Mouse (Mus musculus) c-Kit-negative CD71-positive TER-119-positive erythroid progenitor cells, embryonic 14.5 days (primary cell): ENCODE data around the gene Gucy2c.

Experiments
- DNase-seq: peaks from one replicate; pipeline ENCODE4 v3.0.0-alpha.2; 2013; ENCODE audit warnings: low read depth, low spot score

Gucy2c gene

DNA sequence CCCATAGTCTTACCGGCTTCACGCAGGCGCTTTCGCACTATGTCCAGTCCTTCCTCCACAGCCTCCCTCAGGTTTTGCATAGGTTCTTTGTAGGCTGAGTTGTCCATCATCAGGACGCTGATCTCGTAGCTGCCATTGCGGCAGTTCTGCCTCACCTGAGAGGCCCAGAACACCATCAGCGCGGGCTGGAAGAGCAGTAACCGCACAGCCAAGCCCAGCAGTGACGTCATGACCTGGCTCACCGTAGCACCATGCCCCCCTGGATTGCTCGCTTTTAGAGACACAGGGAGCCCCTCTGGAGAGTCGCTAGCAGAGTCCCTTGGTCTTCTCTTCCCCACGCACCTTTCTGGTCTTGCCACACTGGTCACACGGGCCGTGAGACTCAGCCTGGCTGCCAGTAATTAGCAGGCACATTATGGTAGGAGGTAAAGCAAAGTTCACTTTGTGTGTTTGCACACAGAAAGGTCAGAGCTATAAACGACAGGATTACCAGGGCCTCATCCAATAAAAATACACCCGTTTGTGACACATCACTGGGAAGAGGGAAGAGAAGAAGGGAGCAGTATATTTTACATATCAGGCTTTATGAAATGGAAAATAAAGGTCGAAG lies at the start of gene Gucy2c:
Gucy2c (minus strand) TSS at position 389 of the 610 bp plus-strand sequence.
- DNase-seq, result no peak

DNA sequence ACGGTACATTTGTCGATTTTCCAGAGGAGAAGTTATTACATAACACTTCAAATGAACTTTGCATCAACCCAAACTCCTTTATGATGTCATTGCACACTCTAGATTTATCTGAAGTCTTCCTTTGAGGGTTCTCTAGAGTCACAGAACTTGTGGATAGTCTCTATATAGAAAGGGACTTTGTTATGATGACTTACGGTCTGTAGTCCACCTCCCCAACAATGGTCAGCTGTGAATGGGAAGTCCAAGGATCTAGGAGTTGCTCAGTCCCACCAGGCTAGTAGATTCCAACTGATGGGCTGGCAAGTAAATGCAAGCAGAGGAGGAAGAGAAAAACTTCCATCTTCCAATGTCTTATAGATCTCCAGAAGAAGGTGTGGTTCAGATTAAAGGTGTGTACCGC lies 47.1 kb upstream of the Gucy2c start:
- no peak for DNase-seq

DNA sequence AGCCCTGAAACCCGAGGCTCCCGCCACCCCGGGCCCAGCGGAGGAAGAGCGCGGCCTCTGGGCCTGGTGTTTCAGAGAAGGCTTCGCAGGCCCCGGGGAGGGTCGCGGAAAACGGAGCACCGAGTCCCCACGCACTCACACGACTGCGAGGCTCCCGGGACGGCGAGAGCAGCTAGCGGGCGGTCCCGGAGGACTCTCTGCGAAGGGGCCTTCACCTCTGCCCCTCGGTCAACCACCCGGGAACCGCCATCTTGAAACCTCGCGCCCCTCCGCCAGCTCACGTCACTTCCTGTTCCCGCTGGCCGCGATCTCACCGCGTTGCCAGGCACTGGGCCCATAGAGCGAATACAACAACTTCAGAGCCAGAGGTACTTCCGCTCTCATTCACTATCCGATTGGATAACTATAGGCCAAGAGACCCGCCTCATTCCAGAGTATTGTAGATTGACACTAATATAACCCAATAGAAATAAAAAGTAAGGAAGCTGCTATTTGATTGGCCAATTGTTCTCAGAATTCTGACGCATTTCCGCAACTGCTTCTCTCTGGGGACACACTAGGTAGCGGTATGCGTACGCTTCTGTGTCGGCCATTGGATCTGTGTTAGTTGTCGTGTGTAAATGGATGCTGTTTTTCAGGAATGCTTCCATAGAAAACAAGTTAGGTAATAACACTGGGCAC lies 46.5 kb upstream of the Gucy2c start, which contains the start of gene Wbp11:
Wbp11 (minus strand) TSS at position 353 of the 681 bp plus-strand sequence.
- peak; percentile 94 for DNase-seq

DNA sequence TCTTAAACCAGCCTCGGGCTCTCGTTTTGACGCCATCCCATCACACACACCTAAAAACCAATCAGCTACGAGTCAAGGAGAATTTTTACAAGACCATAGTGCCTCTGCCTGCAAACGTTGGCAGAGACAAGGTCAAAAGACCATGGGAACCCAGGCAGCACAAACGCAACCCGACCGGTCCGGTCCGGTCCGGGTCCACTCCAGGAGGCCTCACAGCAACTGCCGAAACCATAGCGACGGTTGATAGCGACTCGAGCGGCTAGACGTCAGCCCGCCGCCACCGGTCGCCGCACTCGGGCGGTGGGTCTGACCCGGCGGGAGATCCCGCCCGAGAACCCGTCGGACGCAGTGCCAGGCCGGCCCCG lies 45.9 kb upstream of the Gucy2c start, which contains the start of gene BC049715:
BC049715 (plus strand) TSS at position 111 of the 365 bp plus-strand sequence.
- peak; percentile 37 for DNase-seq

DNA sequence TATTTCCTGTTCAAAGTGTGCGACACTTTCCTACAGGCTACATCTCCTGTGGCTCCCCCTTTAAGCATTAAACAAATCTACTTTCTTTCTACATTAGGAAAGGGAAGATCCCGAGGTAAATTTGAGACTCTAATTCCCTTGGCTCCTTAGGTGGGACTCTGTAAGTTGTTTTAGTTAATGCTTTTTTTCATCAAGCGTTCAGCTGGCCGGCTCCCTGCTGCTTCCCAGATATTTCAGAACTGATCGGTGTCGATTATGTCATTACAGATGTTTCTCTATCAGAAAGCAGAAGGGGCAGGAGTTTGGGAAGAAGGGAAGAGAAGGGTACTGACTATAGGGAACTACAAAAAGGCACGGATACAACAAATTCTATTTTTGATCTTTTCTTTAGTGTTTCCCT lies 45.6 kb upstream of the Gucy2c start:
- no peak for DNase-seq

DNA sequence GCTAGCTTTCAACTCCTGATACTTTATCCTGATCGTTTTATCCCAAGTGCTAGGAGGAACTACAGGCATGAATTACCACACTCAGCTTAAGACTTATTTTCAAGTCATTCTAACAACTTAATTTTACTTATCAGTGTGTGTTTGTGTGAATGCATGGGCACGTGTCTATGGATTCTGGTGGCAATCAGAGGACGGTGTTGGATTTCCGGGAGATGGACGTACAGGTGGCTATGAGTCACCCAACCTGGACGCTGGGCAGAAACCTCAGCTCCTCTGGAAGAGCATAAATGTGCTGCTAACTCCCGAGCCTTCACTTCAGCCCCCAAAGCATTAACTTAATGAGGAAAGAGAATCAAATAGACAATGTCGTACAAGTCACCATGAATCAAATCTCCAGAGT lies 43.4 kb upstream of the Gucy2c start:
- DNase-seq, result no peak

DNA sequence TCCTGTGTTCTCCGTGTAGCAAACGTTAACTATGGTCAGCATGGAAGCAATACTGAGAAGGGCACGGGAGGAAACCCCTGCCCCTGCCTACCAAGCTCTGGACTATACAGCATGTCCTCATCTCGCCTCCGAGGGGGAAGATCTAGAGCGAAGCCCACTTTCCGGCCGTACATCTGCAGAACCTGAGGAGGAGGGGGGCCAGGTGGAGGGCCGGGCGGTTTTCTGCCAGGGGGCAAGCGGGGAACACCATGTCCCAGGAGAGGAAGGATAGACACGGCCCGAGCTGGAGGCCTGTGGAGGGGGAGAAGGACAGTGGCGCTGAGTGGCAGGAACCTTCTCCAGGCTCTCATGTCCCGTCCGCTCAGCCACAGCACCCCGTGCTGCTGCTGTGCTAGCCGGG lies 39.5 kb upstream of the Gucy2c start:
- no peak for DNase-seq

DNA sequence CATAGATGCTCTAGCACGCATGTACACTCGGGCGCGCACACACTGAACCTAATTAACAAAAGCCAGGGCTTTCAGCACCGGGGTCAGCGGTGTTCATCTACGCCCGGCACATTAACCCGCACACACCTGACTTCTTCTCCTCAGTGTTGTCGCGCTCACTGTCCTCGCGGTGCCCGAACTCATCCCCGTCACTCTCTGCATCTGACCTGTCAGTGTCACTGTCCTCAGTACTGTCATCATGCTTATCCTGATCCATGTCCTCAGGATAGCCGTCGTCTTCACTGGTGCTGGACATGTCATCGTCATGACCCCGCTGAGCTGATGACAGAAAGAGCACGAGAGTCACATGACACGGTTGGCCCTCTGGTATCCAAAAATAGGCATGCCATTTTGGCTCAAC lies 38.8 kb upstream of the Gucy2c start:
- DNase-seq, result no peak

DNA sequence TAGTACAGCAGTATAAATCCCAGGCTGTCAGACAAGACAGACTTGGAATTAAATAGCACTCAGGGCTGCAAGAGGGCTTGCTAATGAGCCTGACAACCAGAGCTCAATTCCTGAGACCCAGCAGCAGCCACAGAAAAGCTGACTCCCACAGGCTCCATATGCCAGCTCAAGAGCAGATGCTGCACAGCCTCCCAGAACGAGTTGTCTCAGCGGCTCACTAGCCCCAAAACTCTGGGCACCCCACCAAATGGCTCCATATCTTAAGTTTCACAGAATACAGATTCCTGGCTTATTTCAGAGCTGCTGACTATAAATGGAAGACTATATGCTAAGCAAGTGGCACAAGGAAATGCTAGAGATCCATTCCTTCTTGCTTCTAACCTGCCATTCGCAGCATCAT lies 36.0 kb upstream of the Gucy2c start:
- no peak for DNase-seq

DNA sequence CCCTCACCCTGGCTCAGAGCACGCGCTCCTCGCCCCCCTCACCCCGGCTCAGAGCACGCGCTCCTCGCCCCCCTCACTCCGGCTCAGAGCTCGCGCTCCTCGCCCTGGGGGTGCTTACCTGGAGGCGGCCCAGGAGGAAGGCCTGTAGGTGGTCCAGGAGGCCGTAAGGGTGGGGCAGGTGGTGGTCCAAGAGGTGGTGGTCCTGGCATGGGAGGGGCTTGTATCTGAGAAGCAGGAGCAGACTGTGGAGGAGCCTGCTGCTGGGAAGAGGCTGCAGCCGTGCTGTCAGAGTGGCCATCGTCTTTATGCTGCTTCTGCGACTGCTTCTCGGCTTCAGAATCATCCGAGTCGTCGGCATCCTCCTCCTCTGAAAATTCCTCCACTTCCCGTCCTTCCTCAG lies 35.3 kb upstream of the Gucy2c start:
- no peak for DNase-seq

DNA sequence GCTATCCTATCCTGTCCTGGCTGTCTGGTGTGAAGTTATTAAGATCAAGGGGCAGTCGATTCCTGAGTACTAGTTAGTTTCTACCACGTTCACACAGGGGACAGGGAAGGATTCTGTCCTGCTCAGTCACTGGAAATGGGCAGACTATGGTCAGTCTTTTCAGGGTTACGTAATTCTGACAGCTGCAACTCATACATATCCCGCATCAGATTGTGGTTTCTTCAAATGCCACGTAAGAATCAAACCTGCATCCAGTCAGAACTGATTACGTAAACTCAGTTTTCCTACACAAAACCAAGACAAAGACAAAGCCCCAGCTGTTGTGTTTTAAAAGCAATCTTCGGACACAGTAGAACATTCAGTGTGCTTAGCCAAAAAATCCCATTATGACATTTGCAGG lies 33.8 kb upstream of the Gucy2c start:
- DNase-seq, result no peak

DNA sequence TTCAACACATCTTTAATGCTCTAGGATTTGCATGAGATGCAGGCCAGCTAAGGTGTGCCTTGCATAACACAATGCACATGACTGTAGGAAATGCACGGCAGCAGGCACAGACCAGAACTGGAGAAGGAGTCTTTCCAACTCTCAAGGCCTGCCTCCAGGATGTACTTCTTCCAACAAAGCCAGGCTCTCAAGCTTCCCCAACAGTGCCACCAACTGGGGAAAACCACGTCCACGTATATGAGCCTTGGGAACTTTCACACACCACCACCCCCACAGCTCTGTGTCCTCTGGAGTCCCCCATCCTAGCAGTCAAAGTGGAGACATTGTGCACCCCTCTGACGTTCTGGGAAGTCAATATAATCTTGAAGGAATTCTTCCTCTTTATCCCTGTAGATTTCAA lies 31.6 kb upstream of the Gucy2c start:
- no peak for DNase-seq

DNA sequence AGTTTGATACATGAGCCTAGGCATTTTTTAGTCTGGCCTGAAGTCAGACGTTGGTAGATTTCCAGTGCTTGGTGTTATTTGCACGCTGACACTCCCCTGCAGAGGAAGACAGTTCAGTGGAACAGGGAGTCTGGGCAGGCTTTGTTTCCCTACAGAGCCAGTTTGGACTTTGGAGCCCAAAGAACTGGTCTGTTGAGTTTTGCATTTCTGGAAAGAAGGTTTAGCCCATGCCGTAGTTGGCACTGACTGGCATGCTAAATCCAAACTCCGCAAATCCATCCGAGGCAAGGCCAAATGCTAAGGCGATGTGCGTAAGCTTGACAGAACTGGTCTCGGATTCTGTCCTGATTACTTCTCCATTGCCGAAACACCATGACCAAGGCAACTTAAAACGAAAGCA lies 29.6 kb upstream of the Gucy2c start:
- no peak for DNase-seq

DNA sequence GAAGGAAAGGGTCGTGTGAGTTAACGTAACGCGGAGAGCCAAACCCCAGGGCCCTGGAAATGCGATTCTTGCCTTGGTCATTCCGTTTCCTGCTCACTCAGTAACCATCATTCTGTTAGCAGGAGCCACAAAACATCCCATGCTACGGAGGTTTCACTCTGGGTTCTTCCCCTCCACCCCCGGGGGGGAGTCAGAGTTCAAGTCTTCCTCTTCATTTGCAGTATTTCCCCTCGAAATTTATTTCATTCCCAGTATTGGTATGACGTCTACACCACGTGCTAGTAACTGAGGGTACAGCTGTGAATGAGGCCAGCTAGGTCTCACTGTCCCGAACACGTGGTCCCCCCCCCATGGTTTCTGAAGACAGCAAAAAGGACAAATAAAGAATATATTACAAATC lies 28.1 kb upstream of the Gucy2c start:
- no peak for DNase-seq

DNA sequence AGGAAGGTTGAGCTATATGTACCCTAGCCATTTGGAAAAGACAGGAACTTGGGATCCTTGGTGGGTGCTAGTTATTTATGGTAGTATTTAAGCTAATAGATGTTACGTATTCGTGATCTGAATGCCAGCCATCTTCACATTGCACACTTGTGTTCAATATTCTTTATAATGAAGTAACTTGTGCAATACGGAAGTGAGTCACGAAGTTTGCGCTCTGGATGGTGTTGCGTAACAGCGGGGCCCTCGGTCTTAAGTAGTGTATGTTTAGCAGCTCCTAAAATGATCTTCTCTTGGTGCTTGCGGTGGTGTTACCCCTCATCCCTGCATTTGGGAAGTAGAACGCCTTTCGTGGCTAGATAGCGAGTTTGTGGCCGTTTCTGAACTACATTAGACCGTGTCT lies 27.5 kb upstream of the Gucy2c start:
- DNase-seq, result no peak

DNA sequence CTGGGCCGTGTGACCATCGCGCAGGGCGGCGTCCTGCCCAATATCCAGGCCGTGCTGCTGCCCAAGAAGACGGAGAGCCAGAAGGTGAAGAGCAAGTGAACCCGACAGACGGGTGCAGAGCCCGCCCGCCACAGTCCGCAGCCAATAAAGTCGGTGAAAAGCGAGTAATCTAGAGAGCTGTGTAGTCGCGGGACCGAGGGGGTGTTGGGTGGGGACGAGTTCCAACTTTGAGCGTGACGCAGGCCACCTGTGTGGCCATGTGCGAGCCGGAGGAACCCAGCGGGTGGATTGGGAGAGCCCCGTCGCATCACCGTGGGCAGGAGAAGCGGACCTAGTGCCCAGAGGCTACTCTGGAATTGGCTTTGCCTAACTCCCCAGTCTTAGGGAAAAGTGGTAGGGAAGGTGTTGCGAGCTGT lies 27.1 kb upstream of the Gucy2c start:
- no peak for DNase-seq

DNA sequence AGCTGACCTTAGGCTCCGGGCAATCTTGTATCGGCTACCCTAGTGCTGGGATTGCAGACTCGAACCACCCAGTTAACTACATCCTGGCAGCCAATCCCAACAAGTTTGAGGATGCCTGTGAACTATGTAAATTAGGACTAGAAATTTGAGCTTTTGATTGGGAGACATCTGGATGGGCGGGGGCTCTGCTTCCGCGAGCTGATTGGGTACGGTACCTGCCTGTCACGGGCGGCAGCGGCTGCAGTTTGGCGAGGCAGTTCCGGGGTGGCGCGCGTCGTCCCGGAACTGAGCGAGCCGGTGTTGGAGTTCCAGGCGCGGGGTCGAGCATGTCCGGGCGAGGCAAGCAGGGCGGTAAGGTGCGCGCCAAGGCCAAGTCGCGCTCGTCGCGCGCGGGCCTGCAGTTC lies 26.5 kb upstream of the Gucy2c start, which contains the start of gene H2afj:
H2afj (plus strand) TSS at position 231 of the 404 bp plus-strand sequence.
- DNase-seq, result peak; percentile 92

DNA sequence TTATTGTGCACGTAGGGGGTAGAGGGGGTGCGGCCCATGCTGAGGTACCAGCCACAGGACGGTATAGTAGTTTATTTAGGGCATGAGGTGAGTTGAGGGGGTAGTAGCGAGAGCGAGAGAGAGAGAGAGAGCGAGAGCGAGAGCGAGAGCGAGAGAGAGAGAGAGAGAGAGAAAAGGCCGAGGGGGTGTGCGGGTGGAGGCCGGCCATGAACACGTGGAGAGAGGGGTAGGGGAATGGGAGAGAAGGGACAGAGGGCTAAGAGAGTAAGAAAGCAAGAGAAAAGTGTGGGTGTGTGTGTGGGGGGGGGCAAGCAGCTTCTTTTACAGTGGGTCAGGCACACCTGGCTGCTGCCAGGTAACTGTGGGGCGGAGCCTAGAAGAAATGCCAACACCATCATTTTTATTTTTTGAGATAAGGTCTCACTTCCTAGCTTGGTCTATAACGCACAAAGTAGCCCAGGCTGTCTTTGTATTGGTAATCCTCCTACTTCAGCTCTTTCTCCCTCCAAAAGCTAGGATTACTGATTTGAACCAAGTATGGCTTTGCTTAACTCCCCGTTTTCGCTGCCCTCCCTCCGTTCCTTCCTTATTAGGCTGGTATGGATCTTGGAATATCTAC lies 25.9 kb upstream of the Gucy2c start:
- DNase-seq, result no peak

DNA sequence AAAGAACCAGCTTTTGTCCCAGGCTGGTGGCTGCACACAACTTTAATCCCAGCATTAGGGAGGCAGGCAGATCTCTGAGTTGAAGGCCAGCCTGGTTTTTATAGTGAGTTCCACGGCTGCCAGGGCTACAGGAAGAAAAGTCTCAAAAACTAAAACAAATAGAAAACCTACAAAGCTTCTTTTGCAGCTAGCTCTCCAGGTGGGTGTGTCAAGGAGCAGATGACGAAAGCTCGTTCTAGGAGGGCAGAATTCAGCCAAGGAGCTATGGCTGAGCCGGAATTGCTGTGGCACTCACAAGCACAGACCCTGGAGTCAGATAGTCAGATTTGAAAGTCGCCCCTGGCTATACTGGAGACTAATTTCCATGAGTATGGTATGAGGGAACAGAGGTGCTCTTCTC lies 25.3 kb upstream of the Gucy2c start:
- DNase-seq, result no peak

DNA sequence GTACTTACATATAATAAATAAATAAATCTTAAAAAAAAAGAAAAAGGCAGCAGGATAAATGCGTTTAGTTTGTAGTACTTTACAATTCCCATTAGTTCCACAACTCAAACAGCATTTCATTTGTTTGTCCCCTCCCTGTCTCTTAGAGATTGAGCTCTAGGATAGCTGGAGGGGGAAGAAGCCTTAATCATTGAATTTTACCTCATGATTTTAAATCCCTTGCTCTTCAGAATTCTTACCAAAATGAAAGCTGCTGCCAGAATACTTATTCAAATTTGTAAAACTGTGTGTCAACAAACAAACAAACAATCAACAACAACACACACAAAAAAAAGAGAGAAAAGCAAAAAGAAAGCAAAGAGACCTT lies 23.8 kb upstream of the Gucy2c start:
- DNase-seq, result no peak

DNA sequence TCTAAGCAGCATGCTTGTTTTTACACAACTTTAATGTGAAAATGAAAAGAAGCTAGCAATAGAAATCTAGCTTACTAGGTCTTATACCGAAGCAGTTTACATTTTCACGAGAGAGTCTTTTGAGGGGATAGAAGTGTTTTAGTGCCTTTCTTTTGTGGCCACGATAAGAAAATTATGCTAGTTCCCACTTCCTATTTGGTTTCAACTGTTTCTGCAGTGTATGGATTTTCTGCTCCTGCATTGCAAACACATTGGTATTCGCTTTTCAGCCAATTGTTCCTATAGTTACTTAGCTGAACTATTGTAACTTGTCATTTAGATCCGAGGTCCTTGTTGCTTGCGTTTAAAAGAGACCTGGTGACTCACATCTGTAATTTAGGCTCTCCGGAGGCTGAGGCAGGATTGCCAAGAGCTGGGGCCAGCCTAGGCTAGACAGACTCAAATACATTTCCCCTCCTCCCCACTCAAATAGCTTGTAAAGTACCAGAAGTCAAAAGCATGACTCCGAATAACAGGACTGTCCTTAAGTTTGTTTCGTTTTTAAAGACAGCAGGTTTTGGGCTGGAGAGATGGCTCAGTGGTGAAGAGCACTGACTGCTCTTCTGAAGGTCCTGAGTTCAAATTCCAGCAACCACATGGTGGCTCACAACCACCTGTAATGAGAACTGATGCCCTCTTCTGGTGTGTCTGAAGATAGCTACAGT lies 23.3 kb upstream of the Gucy2c start:
- DNase-seq, result no peak
